Mouse (Mus musculus) CD4-positive, CD25-positive, alpha-beta regulatory T cell, adult 4 months (primary cell): ENCODE data around the gene Lats1. TPM values are rescaled to one million over a fixed set of nuclear protein-coding genes. Genes with fewer than 3 reads are reported as not detected.
"Not testable (repeated sequence)": the region's sequence is repeated elsewhere in the genome, so short reads cannot be mapped to it uniquely, and the experiment has no call there.

Source experiments
- ATAC-seq: one replicate; pipeline ENCODE4 v1.8.0; 2017
- polyA plus RNA-seq, 2 experiments: library from polyadenylated mRNA; unstranded; fragments of 100-300 nt; shearing (Covaris generic); gene quantifications; one replicate each; pipeline ENCODE4 v1.2.1; 2017

Lats1 gene
- polyA plus RNA-seq, 2 experiments from 2014 or later = 5.8 to 7.2 TPM

DNA sequence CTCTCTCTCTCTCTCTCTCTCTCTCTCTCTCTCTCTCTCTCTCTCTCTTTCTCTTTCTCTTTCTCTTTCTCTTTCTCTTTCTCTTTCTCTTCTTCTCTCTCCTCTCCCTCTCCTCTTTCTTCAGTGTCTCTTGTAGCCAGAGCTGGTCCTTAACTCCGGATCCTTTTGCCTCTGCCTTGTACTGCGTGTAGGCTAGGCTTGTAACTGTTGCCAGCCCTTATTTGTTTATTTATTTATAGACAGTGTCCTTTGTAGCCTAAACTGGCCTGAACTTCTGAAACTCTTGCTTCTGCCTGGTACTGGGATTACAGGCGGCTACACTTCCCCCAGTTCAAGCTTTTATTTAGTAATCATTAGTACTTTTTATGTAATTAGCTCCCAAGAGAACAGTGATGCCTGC, 46.0 kb downstream of the Lats1 start:
- ATAC-seq = no peak

- no peak for ATAC-seq
Measured at GRCm38 (mm10) chr10:7731582-7731981, 50.6 kb downstream of the Lats1 start.

DNA sequence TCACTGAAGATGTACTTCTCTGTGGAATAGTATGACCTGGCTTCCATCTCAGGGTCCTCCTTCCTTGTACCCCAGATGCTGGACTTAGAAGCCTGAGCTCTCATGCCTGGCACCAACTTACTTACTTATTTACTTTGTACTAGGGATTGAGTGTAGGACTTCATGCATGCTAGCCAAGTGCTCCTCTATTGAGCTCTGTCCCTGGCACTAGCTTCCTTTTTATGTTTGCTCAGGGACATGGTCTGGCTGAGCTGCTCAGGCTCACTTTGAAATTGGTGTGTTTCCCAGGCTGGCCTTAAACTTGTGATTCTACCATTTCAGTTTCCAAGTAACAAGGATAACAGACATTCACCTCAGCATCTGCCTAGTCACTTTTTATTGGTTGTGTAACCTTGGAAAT, 56.1 kb downstream of the Lats1 start:
- ATAC-seq = no peak

GRCm38 (mm10) chr10:7737914-7738313, 56.9 kb downstream of the Lats1 start:
- ATAC-seq = no peak

GRCm38 (mm10) chr10:7745528-7745927, 64.5 kb downstream of the Lats1 start:
- ATAC-seq = not testable (repeated sequence)

GRCm38 (mm10) chr10:7748752-7749151, 67.7 kb downstream of the Lats1 start:
- ATAC-seq = no peak

- ATAC-seq = no peak
Measured at GRCm38 (mm10) chr10:7757544-7757943, 76.5 kb downstream of the Lats1 start.

Other genes with a start within 250 kb of the Lats1 start
- gene Ulbp1, start 207.6 kb upstream of the Lats1 start, polyA plus RNA-seq = 10 to 100 TPM in 1 of 2 experiments, 1 to 10 TPM in 1; 8.9 to 11.3 TPM
- under 1 TPM in 1 of 2 experiments, not detected in 1; 0.35 TPM for gene Lrp11, start 91.4 kb upstream of the Lats1 start, polyA plus RNA-seq
- gene Nup43, start 13.7 kb upstream of the Lats1 start, polyA plus RNA-seq = 10 to 100 TPM; 28.1 to 31.3 TPM
- 100 to 1,000 TPM; 109 to 118 TPM for gene Pcmt1, start 78 bp upstream of the Lats1 start, polyA plus RNA-seq
- 10 to 100 TPM; 79.6 to 87.1 TPM for gene Katna1, start 44.8 kb downstream of the Lats1 start, polyA plus RNA-seq
- 10 to 100 TPM; 71.5 to 79.6 TPM for gene Ginm1, start 111.6 kb downstream of the Lats1 start, polyA plus RNA-seq
- gene Ppil4, start 111.7 kb downstream of the Lats1 start, polyA plus RNA-seq = 10 to 100 TPM; 76.4 to 77.5 TPM
- gene Zc3h12d, start 151.3 kb downstream of the Lats1 start, polyA plus RNA-seq = 10 to 100 TPM; 51.7 to 87.3 TPM